Mouse (Mus musculus) G1E (cell line): ENCODE data around the gene Fam221b.

ENCODE experiments used
- CTCF ChIP-seq: IDR thresholded peaks from 2 replicates; pipeline ENCODE4 v1.5.1; 2012; ENCODE audit warnings: low read depth, low read length, inconsistent platforms, mixed read lengths
- GATA1 ChIP-seq: IDR thresholded peaks from 2 replicates; pipeline ENCODE4 v1.6.1; 2012; ENCODE audit warnings: borderline replicate concordance, low read length, inconsistent platforms, mixed read lengths
- POLR2AphosphoS5 ChIP-seq: IDR thresholded peaks from 2 replicates; pipeline ENCODE4 v1.6.1; 2012; ENCODE audit warnings: low read depth, low read length, inconsistent platforms; ENCODE audit not compliant: insufficient replicate concordance
- TAL1 ChIP-seq: conservative IDR thresholded peaks from 2 replicates; pipeline ENCODE4 v1.6.1; 2012; ENCODE audit warnings: low read depth, low read length, inconsistent platforms, mixed read lengths

DNA sequence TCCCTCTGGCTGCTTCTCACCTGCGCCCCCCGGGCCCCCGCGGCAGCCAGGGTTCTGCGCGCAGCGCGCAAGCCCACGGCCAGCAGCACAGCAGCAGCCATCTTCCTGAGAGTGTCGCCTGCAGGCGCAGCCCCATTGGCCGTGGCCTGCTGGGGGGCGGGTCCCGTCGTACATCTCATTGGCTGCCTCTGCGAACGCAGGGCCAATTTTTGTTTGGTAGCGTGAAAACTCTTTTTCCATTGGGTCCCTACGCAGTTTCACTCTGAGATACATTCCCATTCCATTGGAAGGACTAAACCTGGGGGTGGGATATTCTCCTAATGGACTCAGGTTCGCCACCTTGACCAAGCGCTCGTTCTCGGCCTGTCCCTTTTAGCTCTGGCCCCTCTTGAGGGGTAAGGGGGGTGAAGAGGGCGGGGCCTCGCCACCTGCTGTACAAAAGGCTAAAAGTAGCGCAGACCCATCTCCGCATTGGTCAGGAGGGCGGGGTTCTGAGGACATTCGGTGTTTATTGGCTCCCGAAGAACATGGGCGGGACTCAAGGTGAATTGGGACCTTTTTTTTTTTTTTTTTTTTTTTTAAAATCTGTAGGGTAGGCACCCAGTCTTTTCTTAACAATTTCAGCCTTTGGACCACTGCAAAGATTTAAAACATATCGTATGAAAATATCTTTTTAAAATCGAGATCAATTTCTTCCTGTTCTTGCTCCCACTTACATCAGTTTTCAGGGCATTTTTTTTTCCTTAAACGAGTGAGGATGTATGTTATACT is 12.4 kb downstream of the Fam221b start, which contains the start of gene Hint2:
- TF ChIP-seq CTCF (no peak), TAL1 (no peak), GATA1 (no peak), POLR2AphosphoS5 (no peak)
